Mouse (Mus musculus): ENCODE results near the gene Abi1.
"Not testable (repeated sequence)": the region's sequence is repeated elsewhere in the genome, so short reads cannot be mapped to it uniquely, and the experiment has no call there.

The Abi1 gene

DNA sequence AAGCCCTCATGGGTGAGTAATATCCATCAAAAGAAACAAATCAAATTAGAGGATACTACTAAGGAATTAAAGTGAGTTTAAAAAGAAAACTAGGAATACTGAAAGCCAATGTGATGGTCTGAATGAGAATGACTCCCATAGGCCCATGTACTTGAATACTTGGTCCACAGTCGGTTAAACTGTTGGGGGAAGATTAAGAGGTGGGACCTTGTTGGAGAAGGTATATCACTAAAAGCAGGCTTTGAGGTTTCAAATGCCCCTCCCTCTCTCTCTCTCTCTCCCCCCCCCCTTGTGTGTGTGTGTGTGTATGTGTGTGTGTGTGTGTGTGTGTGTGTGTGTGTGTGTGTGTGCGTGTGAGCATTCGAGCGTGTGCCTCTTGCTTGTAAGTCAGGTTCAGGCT is 9.4 kb downstream of the Abi1 start:
- no peak for DNase-seq (ENCODE audit: low spot score)

DNA sequence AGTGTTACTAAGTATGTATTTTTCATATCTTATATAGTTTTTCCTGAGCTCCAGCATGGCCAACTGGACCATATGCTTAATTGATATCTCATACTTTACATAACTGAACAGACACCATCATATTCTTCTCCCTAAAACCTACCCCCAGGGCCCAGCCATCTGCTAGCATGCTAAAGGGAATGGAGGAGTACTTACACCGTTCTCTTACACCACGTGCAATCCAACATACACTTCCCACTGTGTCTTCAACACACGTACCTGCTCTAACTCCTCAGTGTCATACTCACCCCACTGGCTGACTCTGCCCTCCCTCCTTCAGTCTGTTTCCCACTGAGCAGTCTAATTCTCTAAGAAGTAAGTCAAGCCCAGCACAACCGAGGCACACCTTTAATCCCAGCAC is 11.2 kb downstream of the Abi1 start:
- no peak for DNase-seq (ENCODE audit: low spot score)

- DNase-seq (ENCODE audit: low spot score): no peak
Observed at GRCm38 (mm10) chr2:23026379-23026778, 13.7 kb downstream of the Abi1 start.

- peak; percentile 8 for DNase-seq (ENCODE audit: low spot score)
Observed at GRCm38 (mm10) chr2:23023714-23024282, 16.2 kb downstream of the Abi1 start.

DNA sequence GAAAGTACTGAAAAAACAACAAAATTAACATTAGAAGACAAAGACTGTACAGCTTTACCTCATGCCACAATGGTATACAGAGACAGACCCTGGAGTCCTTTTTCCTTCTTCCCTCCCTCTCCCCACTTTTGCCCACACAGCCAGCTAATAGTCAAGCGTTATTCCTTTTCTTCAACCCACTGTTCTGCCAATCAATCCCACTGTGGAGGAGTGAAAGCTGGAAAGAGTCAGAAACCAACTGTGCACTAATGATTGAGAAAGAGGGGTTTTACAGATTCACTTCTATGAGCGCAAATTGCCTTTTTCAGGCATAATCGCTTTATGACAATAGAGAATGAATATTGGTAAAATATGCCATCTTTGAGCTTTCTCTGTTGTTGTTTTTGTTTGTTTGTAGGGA is 17.0 kb downstream of the Abi1 start:
- no peak for DNase-seq (ENCODE audit: low spot score)

- DNase-seq (ENCODE audit: low spot score): peak; percentile 41
Observed at GRCm38 (mm10) chr2:23021721-23022120, 18.3 kb downstream of the Abi1 start.

- DNase-seq (ENCODE audit: low spot score): no peak
Observed at GRCm38 (mm10) chr2:23021320-23021719, 18.7 kb downstream of the Abi1 start.

DNA sequence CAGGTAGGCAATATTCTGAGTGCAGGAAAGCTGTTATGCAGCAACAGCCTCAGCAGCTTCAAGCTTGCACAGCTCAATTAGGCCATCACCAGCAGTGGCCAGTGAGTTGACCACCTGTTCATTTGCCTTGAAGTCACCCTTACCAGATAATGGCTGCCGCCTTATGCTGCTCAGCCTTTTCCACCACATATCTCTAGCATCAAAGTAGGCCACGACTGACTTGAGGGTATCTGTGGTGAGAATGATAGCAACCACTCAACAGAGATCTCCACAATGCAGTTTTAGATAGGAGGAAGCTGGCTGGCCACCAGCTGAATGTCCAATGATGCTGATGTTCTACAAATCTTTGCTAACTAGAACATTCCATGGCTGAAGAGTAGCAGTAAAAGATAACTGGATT is 20.9 kb downstream of the Abi1 start:
- no peak for DNase-seq (ENCODE audit: low spot score)

DNA sequence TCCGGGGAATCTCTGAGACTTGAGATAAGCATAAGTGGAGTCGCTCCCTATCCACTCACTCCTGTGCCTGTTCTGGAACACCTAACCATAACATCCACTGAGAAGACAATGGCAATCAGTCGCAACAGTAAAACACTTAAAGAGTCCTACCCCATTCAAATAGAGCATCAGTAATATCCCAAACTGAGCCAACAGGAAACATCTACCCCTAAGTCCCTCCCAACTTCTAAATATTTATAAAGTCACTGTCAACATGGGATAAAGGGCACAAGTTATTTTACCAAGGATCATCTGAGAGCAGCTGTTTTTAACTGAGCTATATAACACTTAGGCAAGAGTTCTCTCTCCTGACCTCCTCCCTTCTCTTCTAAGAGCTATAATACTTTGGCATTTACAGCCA is 23.9 kb downstream of the Abi1 start:
- DNase-seq (ENCODE audit: low spot score): peak; percentile 52

GRCm38 (mm10) chr2:23015335-23015734 is 24.7 kb downstream of the Abi1 start:
- DNase-seq (ENCODE audit: low spot score): no peak

DNA sequence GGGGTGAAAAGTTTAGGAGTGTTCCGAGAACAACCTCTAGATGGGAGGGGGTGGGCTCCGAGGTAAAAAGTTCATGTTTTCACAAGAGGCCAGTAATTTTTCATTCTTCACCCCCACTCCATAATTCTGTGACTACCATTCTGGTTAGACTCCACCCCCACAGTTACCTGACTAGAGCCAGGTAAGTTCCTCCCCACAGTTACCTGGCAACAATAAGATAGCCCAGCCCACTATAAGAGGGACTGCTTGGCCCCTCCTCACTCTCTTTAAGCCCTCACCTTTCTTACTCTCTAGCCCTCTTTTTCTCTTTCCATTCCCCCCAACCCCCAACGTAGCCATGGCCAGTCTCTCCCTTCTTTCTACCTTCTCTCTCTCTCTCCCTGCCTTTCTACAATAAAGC is 25.1 kb downstream of the Abi1 start:
- not testable (repeated sequence) for DNase-seq (ENCODE audit: low spot score)

DNA sequence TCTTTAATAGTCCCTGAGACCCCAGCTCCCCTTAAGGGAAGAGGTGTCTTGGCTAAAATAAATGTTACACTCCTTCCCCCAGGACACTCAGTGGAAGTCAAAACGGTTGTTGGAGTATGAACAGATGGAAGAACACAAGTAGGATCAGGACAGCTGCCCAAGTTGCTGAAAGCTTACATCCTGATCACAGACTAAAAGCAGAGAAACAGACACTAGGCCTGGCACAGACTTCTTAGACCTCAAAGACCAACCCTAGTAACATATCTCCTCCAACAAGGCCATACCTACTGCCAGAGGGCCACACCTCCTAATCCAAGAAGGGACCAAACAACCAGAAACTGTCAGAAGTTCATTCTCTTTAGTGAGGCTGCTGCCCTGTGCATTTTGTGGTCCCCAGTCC is 31.8 kb downstream of the Abi1 start:
- no peak for DNase-seq (ENCODE audit: low spot score)

DNA sequence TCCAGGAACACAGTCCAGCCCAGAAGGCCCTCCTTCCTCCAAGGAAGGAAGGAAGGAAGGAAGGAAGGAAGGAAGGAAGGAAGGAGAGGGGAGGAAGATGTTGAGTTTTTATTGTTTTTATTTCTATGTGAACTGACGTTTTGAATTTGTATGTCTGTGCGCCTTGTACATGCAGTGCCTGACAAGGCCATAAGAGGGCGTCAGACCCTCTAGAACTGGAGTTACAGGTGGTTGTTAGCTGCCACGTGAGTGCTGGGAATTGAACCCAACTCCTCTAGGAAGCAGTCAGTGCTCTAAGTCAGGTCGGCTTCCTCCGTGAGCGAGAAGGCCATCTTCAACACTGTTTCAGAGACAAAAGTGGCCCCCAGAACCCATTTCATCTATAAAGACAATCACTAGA is 32.5 kb downstream of the Abi1 start:
- DNase-seq (ENCODE audit: low spot score): no peak

DNA sequence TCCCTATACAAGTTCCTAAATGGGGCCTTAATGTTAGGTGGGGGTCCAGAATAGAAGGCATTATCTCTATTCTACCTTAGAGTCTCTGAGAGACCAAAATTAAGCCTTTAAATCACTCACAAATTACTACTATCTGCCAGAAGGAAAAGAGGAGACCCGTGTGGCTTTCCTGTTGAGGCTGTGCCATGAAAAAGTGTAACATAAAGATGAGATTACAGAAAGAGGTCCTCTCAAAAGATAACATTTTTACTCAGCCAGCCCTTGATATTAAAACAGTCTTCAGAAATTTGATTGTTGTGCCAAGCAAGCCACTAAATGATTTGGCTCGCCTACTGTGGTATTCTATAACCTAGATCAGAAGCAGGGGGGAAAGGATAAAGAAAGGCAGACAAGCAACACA is 32.9 kb downstream of the Abi1 start:
- DNase-seq (ENCODE audit: low spot score): no peak

DNA sequence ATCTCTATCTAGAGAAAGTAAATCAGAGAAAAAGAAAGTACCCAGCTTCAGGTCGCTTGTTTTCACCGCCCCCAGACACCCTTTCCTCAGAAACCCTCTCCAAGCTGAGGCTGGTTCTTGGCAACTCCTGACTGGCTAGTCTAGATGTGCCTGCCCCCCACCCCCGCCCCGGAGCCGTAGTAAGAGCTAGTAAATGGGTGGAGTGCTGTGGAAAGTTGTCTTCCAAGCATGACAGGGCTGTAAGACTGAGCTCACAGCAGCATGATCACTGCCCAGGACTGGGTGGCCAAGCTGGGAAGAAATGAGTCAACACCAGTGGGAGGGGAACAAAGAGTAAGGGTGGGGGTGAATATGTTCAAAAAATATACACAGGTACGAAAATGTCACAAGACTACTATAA is 33.8 kb downstream of the Abi1 start:
- DNase-seq (ENCODE audit: low spot score): peak; percentile 23

DNA sequence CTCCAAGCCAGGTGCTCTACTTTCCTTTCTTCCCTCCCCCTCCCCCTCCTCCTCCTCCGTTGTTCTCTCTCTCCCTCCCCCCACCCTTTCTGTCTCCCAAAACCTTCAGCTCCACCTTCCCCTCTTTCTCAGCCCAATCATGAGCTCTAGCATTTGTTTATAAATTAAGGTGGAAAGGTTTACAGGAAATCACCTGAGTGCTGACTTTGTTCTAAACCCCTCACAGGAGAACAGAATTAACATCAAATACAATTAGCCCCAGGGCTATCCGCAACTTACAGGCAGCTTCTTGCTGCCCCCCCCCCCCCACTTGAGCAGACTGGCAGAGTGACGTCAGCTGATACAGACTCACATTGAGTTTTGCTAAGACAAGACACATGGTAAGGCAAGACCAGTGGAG is 37.4 kb downstream of the Abi1 start:
- DNase-seq (ENCODE audit: low spot score): no peak

DNA sequence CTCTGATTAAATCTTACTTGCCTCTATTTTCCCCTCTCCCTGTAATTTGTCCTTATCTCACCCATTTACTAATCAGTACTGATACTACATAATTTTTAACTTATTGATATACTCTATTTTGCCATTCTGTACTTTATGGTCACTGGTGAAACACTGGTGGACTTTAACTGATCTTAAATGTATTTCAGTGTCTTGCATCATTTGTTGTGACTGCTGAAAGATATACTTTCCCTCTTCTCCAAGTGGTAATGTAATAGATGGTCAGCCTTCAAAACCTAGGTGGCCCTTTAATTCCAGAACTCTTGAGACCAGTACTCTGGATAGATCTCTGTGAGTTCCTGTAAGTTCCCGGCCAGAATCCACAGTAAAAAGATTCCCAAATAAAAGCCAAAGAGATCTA is 40.4 kb downstream of the Abi1 start:
- DNase-seq (ENCODE audit: low spot score): no peak

GRCm38 (mm10) chr2:22998804-22999203 is 41.2 kb downstream of the Abi1 start:
- no peak for DNase-seq (ENCODE audit: low spot score)

DNA sequence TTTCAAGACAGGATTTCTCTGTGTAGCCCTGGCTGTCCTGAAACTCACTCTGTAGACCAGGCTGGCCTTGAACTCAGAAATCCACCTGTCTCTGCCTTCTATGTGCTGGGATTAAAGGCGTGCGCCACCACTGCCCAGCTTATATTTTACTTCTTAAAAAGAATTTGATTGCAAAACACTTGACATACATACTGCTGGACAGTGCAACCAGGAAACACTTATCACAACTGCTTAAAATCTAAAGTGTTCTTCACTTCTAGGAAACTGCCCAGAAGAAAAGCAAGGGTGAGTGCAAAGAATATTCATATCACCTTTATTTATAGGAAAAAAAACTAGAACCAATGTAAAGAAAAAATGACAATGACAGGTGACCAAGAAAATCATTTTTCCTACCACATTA is 42.0 kb downstream of the Abi1 start:
- peak; percentile 32 for DNase-seq (ENCODE audit: low spot score)

DNA sequence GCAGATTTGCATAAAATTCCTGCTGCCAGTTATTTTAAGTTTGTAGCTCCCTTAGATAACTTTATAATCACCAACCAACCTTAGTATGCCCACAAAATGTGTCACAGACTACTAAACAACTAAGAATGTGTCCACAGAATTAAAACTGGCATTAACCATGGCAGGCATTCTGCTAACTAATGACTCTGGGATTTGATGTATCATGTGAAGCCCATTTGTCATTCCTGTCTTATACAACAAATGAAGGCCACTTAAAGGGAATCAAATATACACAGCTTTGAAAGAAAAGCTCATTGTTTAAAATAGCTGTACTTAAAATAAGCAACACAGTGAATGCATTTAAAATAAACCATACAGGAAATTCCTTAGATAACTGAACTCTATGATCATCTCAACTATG is 44.0 kb downstream of the Abi1 start:
- DNase-seq (ENCODE audit: low spot score): no peak

DNA sequence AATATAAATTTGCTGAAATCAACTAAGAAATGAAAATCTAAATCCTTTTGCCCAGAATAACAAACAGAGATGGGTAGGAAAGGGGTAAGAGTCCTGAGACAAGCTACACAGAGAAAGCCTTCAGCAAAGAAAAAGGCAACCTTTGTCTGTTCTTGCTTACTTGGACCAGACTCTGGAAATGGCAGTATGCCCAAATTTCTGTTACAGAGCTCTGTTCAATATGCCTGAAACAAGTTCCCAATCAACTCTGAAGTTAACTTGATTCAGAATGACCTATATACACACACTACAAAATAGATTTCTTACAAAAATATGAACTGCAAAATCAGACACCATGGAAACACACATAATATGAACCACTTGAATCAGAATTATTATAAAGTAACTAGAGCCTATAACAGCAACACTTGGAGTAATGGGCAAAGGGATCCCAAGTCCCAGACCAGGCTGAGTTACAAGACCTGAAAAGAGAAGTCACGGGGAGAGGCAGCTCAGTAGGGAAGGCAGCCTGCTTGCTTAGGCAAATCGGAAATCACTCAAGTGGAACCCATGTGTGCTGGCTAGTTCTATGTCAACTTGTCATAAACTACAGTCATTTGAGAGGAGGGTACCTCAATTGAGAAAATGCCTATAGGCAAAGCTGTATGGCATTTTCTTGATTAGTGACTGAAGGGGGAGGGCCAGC is 53.9 kb downstream of the Abi1 start:
- no peak for DNase-seq (ENCODE audit: low spot score)

GRCm38 (mm10) chr2:22977387-22977973 is 62.6 kb downstream of the Abi1 start:
- no peak for DNase-seq (ENCODE audit: low spot score)

DNA sequence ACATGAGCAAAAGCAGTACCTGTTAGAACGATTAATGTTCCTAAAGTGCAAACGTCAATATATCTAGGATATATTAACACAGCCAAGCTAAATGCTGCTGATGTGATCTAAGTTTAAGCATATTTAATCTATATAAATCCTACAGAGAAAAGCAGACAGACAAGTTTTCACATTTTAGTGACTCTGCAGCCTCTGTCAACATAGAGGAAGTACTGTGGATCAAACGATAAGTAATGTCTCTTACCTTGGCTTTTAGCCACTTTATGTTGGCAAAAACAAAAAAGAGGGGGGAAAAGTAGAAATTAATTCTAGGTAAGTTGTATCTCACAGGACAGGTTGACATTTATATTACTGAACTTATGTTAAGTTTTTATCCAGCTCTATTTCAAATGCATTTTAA is 77.1 kb downstream of the Abi1 start:
- DNase-seq (ENCODE audit: low spot score): no peak

GRCm38 (mm10) chr2:22962242-22962641 is 77.8 kb downstream of the Abi1 start:
- no peak for DNase-seq (ENCODE audit: low spot score)

Measured in lung, postnatal 25 days (tissue).